Mouse (Mus musculus) lung, adult 2 months (tissue): ENCODE results near the gene Fbxl12. TPM values are rescaled to one million over a fixed set of nuclear protein-coding genes. Genes with fewer than 3 reads are reported as not detected.

Experiments used
- DNase-seq: peaks from one replicate; pipeline ENCODE4 v3.0.0; 2022
- H3K4me1 ChIP-seq: fragments of 200-500 bp; 2 replicates; pipeline ENCODE4 v1.6.1; 2011; ENCODE audit warnings: low read length; ENCODE audit not compliant: control insufficient read depth, insufficient read depth
- H3K4me3 ChIP-seq: fragments of 200-500 bp; replicated peaks from 2 replicates; pipeline ENCODE3; 2011; ENCODE audit warnings: low read depth, mild to moderate bottlenecking, control low read depth, low read length; ENCODE audit errors: extremely low read depth
- CTCF ChIP-seq: fragments of 200-500 bp; IDR thresholded peaks from 2 replicates; pipeline ENCODE4 v1.5.1; 2011; ENCODE audit warnings: mild to moderate bottlenecking, low read length, control low read depth; ENCODE audit not compliant: insufficient read depth
- POLR2A ChIP-seq: fragments of 200-500 bp; IDR thresholded peaks from 2 replicates; pipeline ENCODE4 v1.6.1; 2011; ENCODE audit warnings: low read depth, mild to moderate bottlenecking, control low read depth, low read length, borderline replicate concordance; ENCODE audit errors: extremely low read depth
- WGBS: fragments of 180-500 bp; shearing (Covaris S2); methylation state at CpG from one replicate; pipeline ENCODE4 v1.1.7; 2018; 5-methylcytosine and 5-hydroxymethylcytosine counted together
- polyA plus RNA-seq: library from polyadenylated mRNA; depleted of rRNA; stranded (reverse); fragments of >200 nt; gene quantifications from 2 replicates; pipeline ENCODE4 v1.2.3, GENCODE M21; 2012; rRNA removed

The Fbxl12 gene
- polyA plus RNA-seq, 1 experiment: 55.6 TPM

GRCm38 (mm10) chr9:20581175-20581634 lies 63.4 kb downstream of the Fbxl12 start, which contains the start of gene Zfp846:
Gene Zfp846, plus strand, starts transcription at chr9:20581291.
- peak; percentile 99 for DNase-seq
- Histone ChIP-seq H3K4me3 (peak within 1 kb of the TSS; percentile 84), H3K4me1 (no peaks in the 10 kb centered on the region)
- 1% methylated on average over 30 of the region's 30 CpGs for WGBS
- TF ChIP-seq CTCF: no peak
- peak; percentile 24; the same call in 1 of the 2 replicates for TF ChIP-seq POLR2A

- Histone ChIP-seq H3K4me3 (no peak overlapping the region), H3K4me1 (no peaks in the 10 kb centered on the region)
- DNase-seq: no peak
- WGBS: 78% methylated on average over 2 of the region's 2 CpGs
- no peak for TF ChIP-seq POLR2A
- TF ChIP-seq CTCF: no peak
These were observed 68.0 kb downstream of the Fbxl12 start for GRCm38 (mm10) chr9:20576591-20576990.

GRCm38 (mm10) chr9:20571060-20571459 lies 73.5 kb downstream of the Fbxl12 start:
- Histone ChIP-seq H3K4me1 (no peaks in the 10 kb centered on the region), H3K4me3 (no peak overlapping the region)
- TF ChIP-seq POLR2A: no peak
- TF ChIP-seq CTCF: no peak
- DNase-seq: no peak

Other genes starting within 250 kb of the Fbxl12 start
- 1.5 and 2.8 TPM in 2 replicates for gene Zfp26, start 184.6 kb downstream of the Fbxl12 start, polyA plus RNA-seq
- 4.6 and 5.0 TPM in 2 replicates for gene Zfp426, start 152.0 kb downstream of the Fbxl12 start, polyA plus RNA-seq
- gene Zfp266, start 123.3 kb downstream of the Fbxl12 start, polyA plus RNA-seq: 6.6 and 8.9 TPM in 2 replicates
- 1.7 and 2.6 TPM in 2 replicates for gene Zfp846, start 63.5 kb downstream of the Fbxl12 start, polyA plus RNA-seq
- 172 and 176 TPM in 2 replicates for gene Ubl5, start 1.9 kb downstream of the Fbxl12 start, polyA plus RNA-seq
- gene Pin1, start 7.3 kb upstream of the Fbxl12 start, polyA plus RNA-seq: 14.8 and 17.9 TPM in 2 replicates
- gene Olfm2, start 101.6 kb upstream of the Fbxl12 start, polyA plus RNA-seq: 14.2 and 15.2 TPM in 2 replicates
- gene Col5a3, start 170.3 kb upstream of the Fbxl12 start, polyA plus RNA-seq: 4.0 and 4.6 TPM in 2 replicates
- gene Rdh8, start 173.7 kb upstream of the Fbxl12 start, polyA plus RNA-seq: not detected in 2 replicates
- gene A230050P20Rik, start 223.9 kb upstream of the Fbxl12 start, polyA plus RNA-seq: 95.9 and 105 TPM in 2 replicates
- 2.8 and 3.5 TPM in 2 replicates for gene Angptl6, start 235.0 kb upstream of the Fbxl12 start, polyA plus RNA-seq
- 36.2 and 49.8 TPM in 2 replicates for gene Ppan, start 243.4 kb upstream of the Fbxl12 start, polyA plus RNA-seq